Mouse (Mus musculus) right cerebral cortex, adult 18-20 months (tissue): ENCODE data around the gene Zic4.

Source experiments
- DNase-seq: peaks from one replicate; pipeline ENCODE4 v3.0.0; 2022; ENCODE audit warnings: mixed read lengths

The Zic4 gene

GRCm38 (mm10) chr9:91381284-91382110 lies 19.3 kb downstream of the Zic4 start:
- DNase-seq = no peak

- no peak for DNase-seq
Observed at GRCm38 (mm10) chr9:91382111-91382379, 19.8 kb downstream of the Zic4 start.

DNA sequence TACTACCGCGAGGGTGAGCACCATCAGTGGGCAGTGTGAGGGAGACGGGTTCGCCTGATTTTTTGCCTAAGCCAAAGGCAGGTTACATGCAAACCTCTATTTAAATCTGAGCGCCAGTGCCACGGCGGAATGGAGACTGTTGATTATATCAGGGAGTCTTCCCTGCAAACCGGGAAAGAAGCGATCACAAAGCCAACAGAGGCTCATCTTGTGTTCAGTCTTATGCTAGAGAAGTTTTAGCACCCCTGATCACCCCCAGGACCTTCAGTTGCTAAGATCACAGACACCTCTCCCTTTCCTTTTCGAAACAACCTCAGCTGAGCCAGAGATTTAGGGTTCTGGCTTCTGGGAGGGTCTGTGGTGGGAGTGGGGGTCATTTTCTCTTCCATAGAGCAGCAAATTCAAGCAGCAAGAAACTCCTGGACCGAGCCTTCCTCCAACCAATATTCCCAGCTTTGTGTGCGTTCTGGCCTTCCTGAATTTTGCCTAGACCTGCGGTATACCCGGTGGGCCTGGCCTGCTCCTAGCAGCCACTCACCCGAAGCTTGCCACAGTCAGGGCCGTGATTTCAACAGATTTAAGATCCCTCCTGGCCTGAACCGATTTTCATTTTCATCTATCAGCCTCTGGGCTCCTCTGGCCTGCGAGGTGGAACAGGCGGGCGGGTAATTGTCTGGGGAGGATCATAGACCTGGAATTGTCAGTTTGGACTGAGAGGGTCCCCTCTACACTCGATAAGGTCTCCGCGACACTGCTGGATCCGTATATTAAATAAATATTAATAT lies 20.4 kb downstream of the Zic4 start:
- DNase-seq = no peak

GRCm38 (mm10) chr9:91383441-91384135 lies 21.4 kb downstream of the Zic4 start:
- no peak for DNase-seq

DNA sequence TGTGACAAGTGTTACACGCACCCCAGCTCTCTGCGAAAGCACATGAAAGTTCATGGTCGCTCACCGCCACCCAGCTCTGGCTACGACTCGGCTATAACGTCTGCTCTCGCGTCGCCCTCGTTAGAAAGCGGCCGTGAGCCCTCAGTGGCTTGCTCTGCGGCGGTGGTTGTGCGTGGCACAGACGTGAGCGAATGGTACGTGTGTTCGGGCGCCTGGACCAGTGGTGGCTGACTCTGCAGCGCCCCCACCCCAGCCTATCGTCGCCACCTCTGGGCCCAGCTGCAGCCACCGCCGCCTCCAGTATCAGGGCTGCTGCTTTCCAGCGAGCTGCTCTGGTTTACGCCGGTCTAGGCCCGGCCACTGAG lies 21.9 kb downstream of the Zic4 start:
- DNase-seq = no peak

DNA sequence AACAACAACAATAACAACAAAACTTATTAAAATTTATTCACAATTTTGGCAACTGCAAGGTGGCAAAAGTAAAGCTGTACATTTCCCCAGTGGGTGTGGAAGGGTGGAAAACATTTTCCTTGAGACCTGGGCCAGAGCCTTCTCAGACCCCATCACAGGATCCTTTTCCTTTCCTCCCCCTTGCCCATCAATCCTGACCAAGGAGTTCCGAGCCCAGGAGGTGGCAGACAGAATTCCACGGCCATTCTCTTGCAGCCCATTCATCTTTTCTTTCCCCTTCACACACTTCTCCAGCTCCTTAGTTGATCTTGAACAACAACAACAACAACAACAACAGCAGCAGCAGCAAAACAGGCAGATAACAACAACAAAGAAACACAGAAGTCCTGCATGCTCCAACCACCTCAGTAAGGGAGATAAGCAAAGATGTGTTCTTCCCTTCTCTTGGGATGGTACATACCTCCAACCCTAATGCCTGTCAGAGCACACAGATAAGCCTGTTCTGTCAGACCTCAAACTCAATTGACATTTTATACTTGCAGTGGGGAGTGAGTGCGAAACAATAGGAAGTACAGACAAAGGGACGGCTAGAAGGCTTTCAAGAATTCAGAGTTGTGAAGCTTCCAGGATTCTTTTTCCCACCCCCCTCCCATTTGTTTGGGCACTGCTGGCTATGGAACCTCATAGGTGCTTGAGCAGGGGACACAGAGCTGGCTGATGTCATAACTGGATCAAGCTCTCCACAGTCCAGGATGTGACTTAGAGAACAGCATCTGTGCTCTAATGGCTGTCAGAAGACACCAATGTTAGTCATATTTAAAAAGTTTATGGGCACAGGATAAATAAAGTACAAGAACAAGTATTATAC lies 22.7 kb downstream of the Zic4 start:
- no peak for DNase-seq

GRCm38 (mm10) chr9:91385561-91386430 lies 23.6 kb downstream of the Zic4 start:
- DNase-seq = no peak

GRCm38 (mm10) chr9:91386502-91386890 lies 24.3 kb downstream of the Zic4 start:
- no peak for DNase-seq

DNA sequence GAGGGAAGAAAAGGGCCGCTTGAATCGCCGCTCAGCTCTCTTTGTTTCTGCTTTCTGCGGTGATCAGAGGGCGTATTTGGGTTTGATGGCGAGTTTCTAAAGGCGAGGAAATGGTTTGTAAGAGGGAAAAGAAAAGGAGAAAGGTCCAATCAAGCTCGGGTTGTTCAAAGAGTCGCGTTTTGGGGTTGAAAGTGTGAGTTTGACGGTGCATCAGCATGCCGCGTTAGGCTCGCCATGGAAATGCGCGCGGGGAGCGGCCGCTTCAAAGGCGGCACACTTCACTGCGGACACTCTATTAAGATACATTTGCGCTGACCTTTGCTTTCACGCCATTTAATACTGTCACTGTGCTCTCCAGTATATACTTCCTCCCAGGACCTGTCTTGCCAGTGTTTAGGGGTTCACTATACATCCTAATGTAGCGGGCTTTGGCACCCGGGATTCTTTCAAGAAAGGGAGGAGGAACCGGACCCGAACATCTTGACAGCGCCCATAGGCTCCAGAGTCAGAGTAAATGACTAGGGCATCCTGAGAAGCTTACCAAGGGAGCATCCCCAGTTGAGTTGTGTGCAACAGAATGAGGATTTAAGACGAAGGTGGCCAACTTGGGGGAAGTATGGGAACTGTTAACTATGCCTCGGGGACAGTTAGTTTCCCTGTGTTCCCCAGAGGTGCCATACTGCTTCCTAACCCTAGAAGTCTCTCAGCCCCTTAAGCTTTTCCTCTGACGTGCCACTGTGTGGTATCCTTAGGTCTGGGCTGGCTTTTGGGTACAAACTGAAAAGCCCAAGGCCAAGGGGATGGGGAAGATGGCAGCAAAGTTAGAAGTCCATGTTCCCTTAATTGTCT lies 24.9 kb downstream of the Zic4 start:
- no peak for DNase-seq

DNA sequence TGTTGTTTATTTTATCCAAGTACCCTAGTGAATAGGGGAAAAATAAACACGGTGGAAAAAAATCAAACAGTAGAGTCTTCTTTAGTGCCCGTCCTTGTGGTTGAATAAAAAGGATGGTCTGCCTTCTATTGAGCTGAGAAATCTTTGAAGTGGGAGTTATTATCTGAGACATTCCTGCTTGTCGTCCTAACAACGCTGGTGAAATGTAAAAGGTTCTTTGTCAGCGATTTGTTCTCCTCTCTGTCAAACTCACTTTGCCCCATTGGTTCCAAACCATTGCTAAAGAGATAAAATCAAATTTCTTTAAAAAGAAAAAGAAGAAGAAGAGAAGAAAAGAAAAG lies 25.5 kb downstream of the Zic4 start:
- DNase-seq = no peak

DNA sequence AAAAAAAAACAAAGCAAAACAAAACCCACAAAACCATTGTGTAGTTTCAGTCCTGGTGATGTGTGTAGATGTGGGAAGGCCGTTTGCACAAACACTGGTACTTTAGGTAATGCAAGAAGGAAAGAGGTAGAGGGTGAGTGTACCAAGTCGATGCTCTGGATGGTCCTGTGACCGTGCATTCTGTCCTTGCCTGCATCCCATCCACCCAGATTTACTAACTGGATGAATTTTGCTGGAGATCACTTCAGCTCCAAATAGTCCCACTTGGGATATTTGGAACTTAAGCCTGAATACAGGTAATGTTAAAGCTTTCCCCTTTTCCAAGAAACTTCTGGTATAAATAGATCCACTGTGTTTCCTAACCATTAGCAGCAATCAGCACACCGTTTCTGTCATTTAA lies 26.0 kb downstream of the Zic4 start:
- DNase-seq = no peak

DNA sequence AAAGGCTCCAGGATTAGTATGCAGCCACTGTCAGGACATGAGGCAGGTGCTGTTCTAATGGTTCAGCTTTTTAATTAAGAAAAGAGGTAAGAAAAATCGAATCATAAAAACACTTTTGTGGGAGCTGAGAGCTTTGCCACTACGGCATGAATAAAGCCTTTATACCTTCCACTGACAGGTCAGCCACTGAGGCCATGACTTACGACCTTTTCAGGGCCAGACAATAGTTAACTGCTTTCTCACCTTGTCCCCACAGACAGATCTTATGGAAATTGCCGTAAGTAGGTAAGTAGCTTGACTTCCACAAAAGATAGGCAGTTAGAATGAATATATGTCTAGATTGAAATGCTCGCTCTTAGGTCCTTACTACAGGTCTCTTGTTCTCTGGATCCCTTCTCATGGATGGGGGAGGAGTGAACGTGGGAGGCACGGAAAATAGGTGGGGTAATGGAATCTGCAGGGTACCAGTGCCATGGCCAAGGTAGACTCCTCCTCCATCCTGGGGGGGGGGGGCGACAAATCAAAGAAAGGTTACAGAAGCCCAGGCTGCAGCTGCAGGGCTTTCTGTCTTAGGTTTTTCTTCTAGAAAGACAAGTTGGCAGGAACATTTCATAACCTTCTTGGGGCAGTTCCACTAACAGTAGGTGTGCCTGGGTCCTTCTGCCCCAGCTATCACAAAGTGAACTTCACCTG lies 31.3 kb downstream of the Zic4 start:
- no peak for DNase-seq

GRCm38 (mm10) chr9:91394211-91394646 lies 32.0 kb downstream of the Zic4 start:
- DNase-seq = no peak

DNA sequence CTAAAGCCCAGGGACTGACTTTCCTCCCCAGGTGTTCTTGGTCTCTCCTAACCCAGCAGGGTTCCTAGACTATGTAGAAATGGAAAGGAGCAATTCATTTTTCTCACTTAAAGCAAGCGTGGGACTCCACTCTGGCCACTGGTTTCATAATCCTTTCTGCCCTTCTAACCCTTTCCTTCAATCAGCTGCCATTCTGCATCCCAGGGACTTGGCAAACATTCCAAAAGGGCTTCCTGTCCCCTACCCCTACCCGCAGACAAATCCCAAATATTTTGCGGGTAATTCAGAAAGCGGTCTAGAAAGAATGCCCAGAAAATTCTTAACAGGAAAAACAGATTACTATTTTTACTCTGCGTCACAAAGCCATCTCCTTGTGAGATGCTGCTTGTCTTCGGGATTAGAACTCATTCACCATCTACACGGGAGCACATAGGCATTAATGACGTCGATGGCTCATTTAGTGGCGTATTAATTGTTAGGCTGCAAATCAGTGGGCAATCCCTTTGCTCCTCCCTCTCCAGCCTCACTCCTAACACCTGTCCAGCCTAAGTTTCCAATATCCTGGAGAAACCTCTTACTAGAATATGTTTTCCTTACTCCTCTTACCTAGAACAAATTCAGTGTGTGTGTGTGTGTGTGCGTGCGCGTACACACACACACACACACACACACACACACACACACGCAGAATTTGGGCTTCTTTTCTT lies 33.0 kb downstream of the Zic4 start:
- DNase-seq = no peak

GRCm38 (mm10) chr9:91399976-91400375 lies 37.8 kb downstream of the Zic4 start:
- DNase-seq = no peak

- no peak for DNase-seq
Observed at GRCm38 (mm10) chr9:91400482-91401093, 38.4 kb downstream of the Zic4 start.

GRCm38 (mm10) chr9:91401471-91401870 lies 39.3 kb downstream of the Zic4 start:
- no peak for DNase-seq

- no peak for DNase-seq
Observed at GRCm38 (mm10) chr9:91404229-91404628, 42.0 kb downstream of the Zic4 start.
